Mouse (Mus musculus) cerebellum, postnatal 25 days (tissue): ENCODE results near the gene Gnrhr.

Experiments used
- DNase-seq, 2 experiments: peaks; one replicate each; pipeline ENCODE4 v3.0.0; 2021; ENCODE audit warnings: mixed read lengths in 2 of 2

The Gnrhr gene

DNA sequence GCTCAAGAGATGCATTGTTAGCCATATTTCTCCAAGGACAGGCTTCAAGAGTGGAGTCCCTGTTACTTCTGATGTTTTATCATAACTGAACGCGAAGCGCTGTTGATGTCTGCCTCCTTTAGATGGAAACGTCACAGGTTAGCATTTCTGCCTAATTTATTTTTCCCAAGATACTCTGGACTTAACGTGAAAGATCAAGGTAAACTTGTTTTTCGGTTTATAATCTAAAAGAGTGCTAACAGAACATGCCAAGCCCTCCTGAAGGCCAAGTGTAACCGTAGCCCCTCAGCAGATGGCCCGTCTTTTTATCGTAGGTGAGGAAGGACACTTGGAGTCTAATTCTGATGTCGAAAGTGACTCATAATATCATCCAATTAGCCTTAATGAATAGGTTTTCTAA lies at the start of gene Gnrhr:
TSS of gene Gnrhr (minus strand) at position 101 of the 400 bp plus-strand sequence.
- DNase-seq, result no peak

DNA sequence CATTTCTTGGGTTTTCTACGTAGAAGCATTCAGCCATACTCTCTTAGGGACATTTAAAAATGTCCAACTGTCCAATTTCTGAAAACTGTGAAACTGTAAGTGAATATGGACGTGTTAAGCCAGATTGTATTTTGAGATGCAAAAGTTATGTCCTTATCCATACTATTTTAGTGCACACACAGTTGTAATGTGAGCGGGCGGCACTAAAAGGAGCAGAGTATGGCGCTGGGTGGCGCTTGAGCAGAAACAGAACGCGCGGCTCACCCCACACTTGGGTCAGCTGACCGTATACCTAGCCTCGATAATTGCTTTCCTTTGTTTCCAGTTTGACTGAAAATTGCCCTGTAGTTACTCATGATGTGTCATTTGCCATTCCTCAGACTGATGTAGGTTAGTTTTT lies 48.9 kb upstream of the Gnrhr start:
- DNase-seq, result no peak

DNA sequence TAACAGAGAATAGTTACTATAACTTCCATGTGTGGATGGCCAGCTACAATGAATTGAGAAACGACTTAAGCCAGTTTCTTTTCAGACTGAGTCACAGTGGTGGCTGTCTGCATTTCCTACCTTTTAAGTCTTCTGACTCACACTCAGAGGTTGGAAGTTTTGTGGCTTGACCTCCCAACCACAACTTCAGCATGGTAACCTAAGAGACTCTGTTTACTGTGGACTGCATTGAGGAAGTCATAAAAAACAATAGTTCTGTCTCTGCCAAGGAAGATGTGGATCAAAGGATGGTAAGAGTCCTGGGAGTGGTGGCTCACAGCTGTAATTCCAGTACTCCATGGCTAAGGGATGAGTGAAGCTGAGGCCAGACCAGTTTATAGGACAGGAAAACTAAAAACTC lies 47.2 kb upstream of the Gnrhr start:
- no peak for DNase-seq

DNA sequence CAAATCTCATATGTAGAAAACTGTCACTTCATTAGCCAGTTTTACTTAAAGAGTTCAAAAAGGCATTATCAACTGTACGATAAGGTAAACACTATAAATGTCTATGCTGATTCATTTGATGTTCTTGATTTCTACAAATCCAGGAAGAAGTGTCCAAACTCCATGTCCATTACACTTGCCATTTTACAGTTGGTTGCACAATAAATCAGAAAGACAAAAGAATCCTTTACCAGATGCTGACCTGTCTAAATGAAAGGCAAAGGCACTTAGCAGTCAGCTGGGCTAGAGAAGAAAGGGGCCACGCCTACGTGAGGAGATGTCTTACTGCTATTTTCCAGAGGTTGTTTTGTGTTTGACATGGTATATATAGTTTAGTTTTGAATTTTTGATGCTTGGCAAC lies 46.6 kb upstream of the Gnrhr start:
- DNase-seq, result no peak

DNA sequence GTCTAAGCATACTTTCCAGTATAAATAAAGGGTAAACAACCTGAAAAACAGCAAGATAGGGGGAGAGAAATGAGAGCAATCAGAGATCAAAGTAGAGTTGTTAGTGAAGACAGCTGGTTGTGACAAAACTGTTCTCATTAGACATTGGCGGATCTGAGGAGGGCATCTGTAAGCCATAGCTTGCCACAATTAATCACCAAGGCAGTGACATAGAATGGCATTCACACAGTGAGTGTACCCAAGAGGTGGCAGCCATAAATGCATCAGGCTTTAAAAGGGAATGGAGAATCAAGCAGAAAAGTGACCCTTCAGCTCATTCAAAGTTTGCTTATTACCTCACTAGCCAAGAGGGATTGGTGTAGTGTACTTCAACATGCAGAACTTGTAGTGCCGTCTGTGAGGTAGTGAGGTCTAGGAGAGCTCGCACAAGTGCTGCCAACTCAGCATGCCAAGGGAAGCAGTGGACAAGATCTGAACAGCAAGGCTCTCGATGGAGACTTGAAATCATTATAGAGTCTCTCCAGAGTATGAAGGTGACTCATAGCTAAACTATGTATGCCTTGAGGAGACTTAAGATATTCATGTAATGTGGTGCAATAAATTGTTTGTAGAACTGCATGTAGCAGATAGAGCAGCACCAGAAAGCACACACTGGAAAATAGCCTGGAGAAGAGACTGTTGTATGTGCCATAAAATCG lies 29.6 kb upstream of the Gnrhr start:
- DNase-seq, result no peak

DNA sequence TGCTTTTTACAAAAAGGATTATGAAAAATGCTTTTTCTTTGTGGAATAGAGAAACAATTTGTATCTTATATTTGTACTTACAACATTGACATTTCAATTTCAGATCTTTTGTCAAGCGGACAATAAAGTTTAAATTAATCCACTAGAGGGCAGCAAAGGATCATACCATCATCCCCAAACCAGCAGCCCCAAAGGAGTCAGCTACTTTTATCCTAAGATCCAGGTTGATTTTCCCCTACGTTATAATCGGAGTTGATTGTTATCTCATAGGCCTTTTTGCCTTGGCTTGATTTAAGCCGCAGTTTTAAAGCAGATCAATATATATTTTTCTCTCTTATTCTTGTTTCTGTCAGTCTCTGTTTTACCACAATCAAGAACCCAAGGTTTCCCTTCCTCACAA lies 6.3 kb downstream of the Gnrhr start:
- DNase-seq, result peak in 1 of 2 experiments; percentile 24

DNA sequence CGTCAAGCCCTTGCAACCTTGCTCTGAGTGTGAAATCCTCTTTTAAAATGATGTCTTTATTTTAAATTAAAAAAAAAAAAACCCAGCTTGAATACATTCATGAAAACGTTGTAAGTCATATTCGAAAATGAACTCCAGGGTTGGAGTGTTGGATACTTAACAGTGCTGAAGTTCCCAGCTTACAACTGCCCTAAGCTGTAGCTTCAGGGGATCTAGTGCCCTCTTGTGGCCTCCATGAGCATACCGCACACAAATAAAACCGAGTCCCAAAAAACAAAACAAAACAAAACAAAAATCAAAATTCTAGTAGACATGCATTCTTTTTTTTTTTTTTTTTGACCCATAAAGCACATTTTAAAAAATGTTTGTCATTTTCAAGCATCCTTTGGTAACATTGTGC lies 6.9 kb downstream of the Gnrhr start:
- peak; percentile 11 to 50 for DNase-seq

DNA sequence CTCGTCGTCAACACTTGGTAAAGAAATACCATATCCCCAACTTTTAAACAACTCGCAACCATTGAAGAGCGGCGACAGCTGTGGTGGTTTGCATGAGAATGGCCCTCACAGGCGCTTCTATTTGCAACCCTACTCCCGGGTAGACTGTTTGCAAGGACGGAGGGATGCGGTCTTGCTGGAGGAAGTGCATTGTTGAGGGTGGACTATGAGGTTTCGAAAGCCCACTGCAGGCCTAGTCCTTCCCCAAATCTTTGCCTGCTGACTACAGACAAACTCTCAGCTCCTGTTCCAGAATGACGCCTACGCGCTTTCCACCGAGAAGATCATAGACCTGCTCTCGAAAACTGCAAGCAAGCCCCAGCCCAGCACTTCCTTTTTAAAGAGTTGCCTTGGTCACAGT lies 7.4 kb downstream of the Gnrhr start:
- DNase-seq, result no peak

DNA sequence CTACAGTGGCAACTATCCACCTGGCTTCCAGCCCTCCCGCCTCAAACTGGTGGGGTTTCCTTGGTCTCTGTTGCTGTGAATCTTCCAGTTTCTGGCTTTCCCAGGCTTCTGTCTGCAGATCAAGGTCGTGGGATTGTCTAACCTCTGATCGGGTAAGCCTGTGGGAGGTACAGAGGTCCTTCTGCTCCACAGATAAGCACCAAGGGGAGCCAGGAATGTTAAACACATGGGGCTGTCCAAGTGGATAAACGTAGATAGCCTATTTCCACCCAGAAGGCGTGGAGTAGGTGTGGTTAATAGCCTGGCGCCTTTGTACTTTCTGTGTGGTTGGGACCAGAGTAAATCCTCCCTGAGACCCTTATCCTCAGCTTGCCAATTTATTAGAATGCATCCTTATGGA lies 10.3 kb downstream of the Gnrhr start:
- DNase-seq, result no peak

DNA sequence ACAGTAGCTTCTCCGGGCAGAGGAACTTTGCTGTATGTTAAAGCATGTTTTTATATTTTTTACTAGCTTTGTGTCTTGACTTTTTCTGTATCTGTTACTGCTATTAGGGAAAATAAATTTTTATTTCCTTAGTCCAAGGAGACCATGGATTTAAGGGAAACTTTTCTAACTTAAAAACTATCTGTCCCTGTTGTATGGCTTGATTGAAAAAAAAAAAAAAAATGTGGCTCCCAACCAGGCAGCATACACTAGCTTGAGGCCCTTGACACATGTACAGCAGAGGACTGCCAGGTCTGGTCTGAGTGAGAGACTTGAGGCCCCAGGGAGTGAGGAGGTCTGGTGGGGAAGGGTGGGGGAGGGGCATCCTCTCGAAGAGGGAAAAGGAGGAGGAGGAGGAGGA lies 23.9 kb downstream of the Gnrhr start:
- peak in 1 of 2 experiments; percentile 32 for DNase-seq

DNA sequence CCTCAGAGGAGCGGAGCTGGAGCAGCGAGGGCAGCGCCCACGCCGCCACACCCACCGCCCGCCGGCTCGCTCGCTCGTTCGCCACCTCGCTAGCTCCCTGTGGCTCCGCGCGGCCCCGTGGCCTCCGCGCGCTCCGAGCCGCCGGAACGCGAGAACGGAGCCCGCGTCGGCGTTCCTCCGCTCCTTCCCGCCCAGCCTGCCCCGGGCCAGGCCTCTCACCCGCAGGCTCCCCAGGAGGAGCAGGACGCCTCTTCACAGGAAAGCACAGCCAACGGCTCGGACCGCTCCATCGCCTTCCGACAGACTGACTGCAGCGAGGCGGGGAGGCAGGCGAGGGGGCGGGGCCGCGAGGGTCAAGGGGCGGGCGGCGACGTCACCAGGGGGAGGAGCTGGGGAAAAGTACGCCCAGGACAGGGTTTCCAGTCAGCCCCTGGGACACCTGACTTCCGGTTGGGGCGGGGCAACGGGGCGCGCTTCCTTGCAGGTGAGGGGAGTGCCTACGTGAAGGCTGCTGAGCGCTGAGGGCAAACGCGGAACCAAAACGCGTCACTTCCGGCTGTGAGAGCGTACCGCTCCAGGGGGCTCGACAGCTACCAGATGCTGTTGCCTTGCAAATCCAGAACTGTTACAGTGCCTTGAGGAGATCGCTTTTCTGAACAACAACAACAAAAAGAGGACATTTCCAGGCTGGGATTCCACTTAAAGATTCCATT lies 25.1 kb downstream of the Gnrhr start, which contains the start of gene Uba6:
TSS of gene Uba6 (minus strand) at position 355 of the 713 bp plus-strand sequence.
- peak; percentile 99 to 100 for DNase-seq

DNA sequence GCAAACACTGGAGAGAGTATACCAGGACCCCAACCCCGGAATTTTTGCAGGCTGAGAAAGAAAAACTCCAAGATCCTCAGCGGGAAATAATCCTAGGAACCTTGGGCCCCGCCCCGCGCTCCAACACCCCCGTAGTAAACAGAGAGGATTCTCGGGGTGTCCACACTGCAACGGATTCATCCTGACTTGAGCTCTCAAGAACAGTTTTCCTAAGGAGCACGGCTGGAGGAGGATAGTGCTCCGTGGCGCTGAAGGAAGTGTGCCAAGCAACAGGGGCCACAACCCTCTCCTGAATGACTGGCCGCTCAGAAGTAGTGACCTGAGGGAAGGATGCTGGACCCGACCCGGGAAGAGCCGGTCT lies 25.6 kb downstream of the Gnrhr start:
- DNase-seq, result no peak
